Mouse (Mus musculus) monocyte, adult 5-6 weeks (primary cell): ENCODE results near the gene 2510009E07Rik. TPM values are rescaled to one million over a fixed set of nuclear protein-coding genes. Genes with fewer than 3 reads are reported as not detected.

Experiments
- ATAC-seq: fragments of 153-309, 156-312 bp; replicated peaks from 2 replicates; pipeline ENCODE4 v1.8.0; 2017; ENCODE audit warnings: mild to moderate bottlenecking; ENCODE audit not compliant: low TSS enrichment, insufficient number of reproducible peaks, severe bottlenecking, poor library complexity, low FRiP score
- total RNA-seq: library from RNA; stranded (forward); fragments of 200-1000, 200-491, 200-594 nt; gene quantifications from 3 replicates; pipeline ENCODE4 v1.2.3, GENCODE M21; 2017

2510009E07Rik gene
- total RNA-seq, 1 experiment from 2014 or later: 0.95 TPM

- no peak for ATAC-seq
These were observed 50.8 kb downstream of the 2510009E07Rik start for GRCm38 (mm10) chr16:21643621-21644041.

- no peak for ATAC-seq
These were observed 51.6 kb downstream of the 2510009E07Rik start for GRCm38 (mm10) chr16:21642906-21643305.

GRCm38 (mm10) chr16:21641944-21642343, 52.5 kb downstream of the 2510009E07Rik start:
- ATAC-seq: peak; percentile 82

GRCm38 (mm10) chr16:21640766-21641499, 53.5 kb downstream of the 2510009E07Rik start:
- ATAC-seq: no peak

GRCm38 (mm10) chr16:21637201-21637819, 57.2 kb downstream of the 2510009E07Rik start:
- no peak for ATAC-seq

GRCm38 (mm10) chr16:21636156-21636853, 58.2 kb downstream of the 2510009E07Rik start:
- no peak for ATAC-seq

GRCm38 (mm10) chr16:21634460-21634859, 60.0 kb downstream of the 2510009E07Rik start:
- no peak for ATAC-seq

GRCm38 (mm10) chr16:21631815-21632222, 62.6 kb downstream of the 2510009E07Rik start:
- ATAC-seq: no peak

GRCm38 (mm10) chr16:21630614-21631013, 63.9 kb downstream of the 2510009E07Rik start:
- ATAC-seq: 0 out of 2 replicates have a peak, but pooled peaks have one; percentile 30

- no peak for ATAC-seq
These were observed 66.3 kb downstream of the 2510009E07Rik start for GRCm38 (mm10) chr16:21628061-21628591.

GRCm38 (mm10) chr16:21627248-21627647, 67.2 kb downstream of the 2510009E07Rik start:
- no peak for ATAC-seq

- ATAC-seq: no peak
These were observed 68.5 kb downstream of the 2510009E07Rik start for GRCm38 (mm10) chr16:21625784-21626634.

GRCm38 (mm10) chr16:21620630-21621029, 73.8 kb downstream of the 2510009E07Rik start:
- ATAC-seq: no peak

GRCm38 (mm10) chr16:21615802-21616201, 78.7 kb downstream of the 2510009E07Rik start:
- no peak for ATAC-seq

- ATAC-seq: no peak
These were observed 84.0 kb downstream of the 2510009E07Rik start for GRCm38 (mm10) chr16:21610473-21610872.

- no peak for ATAC-seq
These were observed 86.1 kb downstream of the 2510009E07Rik start for GRCm38 (mm10) chr16:21608176-21608865.

- no peak for ATAC-seq
These were observed 86.8 kb downstream of the 2510009E07Rik start for GRCm38 (mm10) chr16:21607651-21608040.
